Mouse (Mus musculus) T-helper 17 cell (primary cell): ENCODE measurements at regions not wholly inside any gene's neighbourhood (a gene's known extent, or its start where the extent isn't known, plus 50 kb on each side); places are given as distances from the start of the nearest gene placed in this dataset.

ENCODE experiments used
- in situ Hi-C, 2 experiments: fragments of 300-600 bp; cut with MboI, MseI; formaldehyde crosslinking; loops; 1 replicate in 1 of 2; 2 replicates in 1 of 2; pipeline ENCODE4 v1.15.1; 2025; ENCODE audit warnings: high pct_unique_total_duplicates in 2 of 2

DNA sequence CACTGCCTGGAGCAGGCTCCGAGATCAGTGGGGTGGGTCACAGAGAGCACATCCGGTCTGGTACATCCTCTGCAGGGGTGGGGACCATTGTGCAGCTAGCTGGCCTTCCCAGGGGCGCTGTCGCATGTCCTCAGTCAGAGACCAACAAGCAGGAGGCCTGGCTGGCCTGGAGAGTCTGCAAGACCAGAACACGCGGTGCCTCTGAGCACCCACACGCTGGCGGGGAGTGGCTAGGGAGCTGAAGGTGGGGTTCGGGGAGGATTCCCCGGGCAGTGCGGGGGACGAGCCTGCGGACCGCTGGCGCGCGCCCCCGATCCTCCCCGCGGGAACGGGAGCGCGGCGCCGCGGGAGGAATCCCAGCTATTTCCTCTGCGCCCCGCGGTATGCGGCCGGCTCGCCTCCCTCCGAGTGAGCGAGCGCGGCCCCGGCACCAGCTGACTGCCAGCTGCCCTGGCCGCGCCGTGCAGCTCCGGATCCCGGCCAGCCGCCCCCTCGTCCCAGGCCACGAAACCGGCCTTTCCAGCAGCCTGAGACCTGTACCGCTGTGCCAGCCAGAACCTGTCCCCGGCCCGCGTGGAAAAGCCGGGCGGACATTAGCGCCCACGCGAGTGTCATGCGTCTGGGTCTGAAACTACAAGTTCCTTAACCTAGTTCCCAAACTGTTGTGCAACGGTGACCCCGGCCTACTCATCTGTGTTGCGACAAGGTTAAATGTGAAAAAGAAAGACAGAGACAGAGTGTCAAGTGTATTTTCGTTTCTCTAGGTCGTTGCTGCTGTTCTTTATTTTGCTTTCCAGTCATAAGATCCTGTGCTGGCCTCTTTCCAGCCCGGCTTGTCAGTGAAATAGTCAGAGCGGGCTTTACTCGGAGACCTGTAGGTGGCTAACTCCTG lies 61.2 kb downstream of the Pkdcc start:
- in situ Hi-C loops, result loop anchor here (10.0 kb wide), 4 partner anchors 239 to 579 kb away; partner anchors contain the start of gene Cox7a2l (in 2 of the 2)

GRCm38 (mm10) chr17:83277117-83277947 lies 62.2 kb downstream of the Pkdcc start:
- in situ Hi-C loops, result loop anchor here (10.0 kb wide), 4 partner anchors 237 to 577 kb away; partner anchors contain the start of gene Cox7a2l (in 2 of the 2)

- in situ Hi-C loops, result loop anchor here (10.0 kb wide), 4 partner anchors 237 to 577 kb away; partner anchors contain the start of gene Cox7a2l (in 2 of the 2)
Observed at GRCm38 (mm10) chr17:83277948-83278924, 63.1 kb downstream of the Pkdcc start.

DNA sequence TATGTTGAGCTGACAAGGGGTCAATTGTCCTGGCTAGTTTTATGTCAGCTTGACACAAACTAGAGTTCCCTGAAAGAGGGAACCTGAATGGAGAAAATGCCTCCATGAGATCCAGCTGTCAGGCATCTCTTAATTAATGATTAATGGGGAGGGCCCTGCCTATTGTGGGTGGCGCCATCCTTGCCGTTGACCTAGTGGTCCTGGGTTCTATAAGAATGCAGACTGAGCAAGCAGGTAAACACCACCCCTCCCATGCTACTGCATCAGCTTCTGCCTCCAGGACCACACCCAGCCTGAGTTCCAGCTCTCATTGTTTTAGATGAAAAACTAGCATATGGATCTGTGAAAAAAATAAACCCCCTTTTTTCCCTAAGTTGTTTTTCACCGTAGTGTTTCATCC lies 67.4 kb upstream of the Eml4 start:
- in situ Hi-C loops, result loop anchor here in 1 of 2 experiments (5.0 kb wide), 1 partner anchor 1574 kb away; no protein-coding TSS in a partner anchor

- in situ Hi-C loops, result no loop called here
Observed at GRCm38 (mm10) chr17:83287381-83288142, 63.2 kb upstream of the Eml4 start.

- in situ Hi-C loops, result no loop called here
Observed at GRCm38 (mm10) chr17:83288143-83288492, 62.6 kb upstream of the Eml4 start.

- in situ Hi-C loops, result no loop called here
Observed at GRCm38 (mm10) chr17:83295526-83296238, 55.0 kb upstream of the Eml4 start.

GRCm38 (mm10) chr17:83297379-83298121 lies 53.2 kb upstream of the Eml4 start:
- in situ Hi-C loops, result no loop called here
